9 mouse cellular contexts compared by ENCODE assay signal in the genomic region with DNA sequence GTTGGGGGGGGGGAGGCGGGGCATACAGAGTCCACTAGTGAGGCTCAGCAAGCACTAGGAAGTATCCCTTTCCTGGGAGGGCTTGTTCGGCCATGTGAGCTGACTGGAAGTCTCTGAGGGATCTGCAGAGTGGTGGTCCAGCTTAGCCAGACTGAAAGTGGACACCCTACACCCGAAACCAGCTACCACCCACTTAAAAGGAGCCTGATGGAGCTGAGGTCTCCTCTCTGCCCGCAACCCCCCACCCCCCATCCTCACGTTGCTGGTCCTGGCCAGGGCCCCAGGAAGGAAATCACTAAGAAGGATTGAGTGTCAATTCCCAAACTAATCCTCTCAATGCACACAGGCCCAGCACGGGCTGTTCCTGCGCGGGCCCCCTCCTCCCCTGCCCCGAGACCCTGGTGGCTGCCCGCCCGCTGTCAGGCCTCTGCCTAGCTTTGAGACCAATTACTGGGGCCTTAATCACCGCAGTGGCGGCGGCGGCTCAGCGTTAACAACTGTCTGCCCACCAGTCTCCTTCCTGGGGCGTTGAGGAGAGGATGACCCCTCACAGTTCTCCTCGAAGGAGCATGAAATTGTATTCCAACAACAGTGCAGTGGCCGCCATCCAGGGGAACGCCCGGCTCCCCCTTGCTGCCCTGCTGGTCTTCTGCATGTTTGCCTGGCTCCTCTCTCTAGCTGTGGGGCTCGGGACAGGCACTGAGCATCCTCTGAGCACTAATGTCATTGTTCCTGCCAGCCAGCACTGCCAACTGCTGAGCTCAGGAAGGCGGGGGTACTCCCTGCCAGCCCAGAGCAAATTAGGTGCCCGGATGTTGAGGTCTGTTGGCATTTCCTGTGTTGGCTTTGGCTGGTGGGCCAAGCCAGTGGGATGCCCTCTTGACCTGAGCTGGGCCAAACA. TPM values are rescaled to one million over a fixed set of nuclear protein-coding genes. Genes with fewer than 3 reads are reported as not detected.
DNase-seq lines count a peak whose midpoint lies in the region; ATAC-seq and TF ChIP-seq lines count a peak whose summit lies in the region.
"Had no signal": no experiment of that assay in that cellular context is flagged by ENCODE, and none has a peak within 500 bp of the region (broad histone marks: within the 10 kb centered on the region; RNA-seq: fewer than 3 reads in every experiment).

No protein-coding gene starts in this region.

- 0 out of 2 replicates have a peak, but pooled peaks cover 6% of the 10 kb centered on the region for H3K4me1 ChIP-seq in liver, embryonic 11.5 days (replicated peaks; ENCODE audit: control insufficient read depth, insufficient read depth, low read length)
- H3K4me1 ChIP-seq in embryonic facial prominence, embryonic 14.5 days (ENCODE audit: control insufficient read depth, insufficient read depth, low read length), result peaks cover 34% of the 10 kb centered on the region
- peaks cover 33% of the 10 kb centered on the region for H3K4me1 ChIP-seq in limb, embryonic 14.5 days (ENCODE audit: control insufficient read depth, insufficient read depth, low read length)
- H3K4me1 ChIP-seq in liver, embryonic 12.5 days, result no peaks in the 10 kb centered on the region; the same call in 1 of the 2 replicates

- no peak overlapping the region for H3K9ac ChIP-seq in liver, embryonic 11.5 days (ENCODE audit: low read depth, low read length)
- H3K9ac ChIP-seq in embryonic facial prominence, embryonic 14.5 days (ENCODE audit: low read depth, low read length), result no peak overlapping the region
- H3K9ac ChIP-seq in limb, embryonic 14.5 days (ENCODE audit: low read depth, low read length, severe bottlenecking), result 0 out of 2 replicates have a peak overlapping the region, but pooled peaks have one; percentile 34
- H3K9ac ChIP-seq in liver, embryonic 12.5 days, result no peak overlapping the region
- H3K9ac ChIP-seq: liver, embryonic 14.5 days had no signal

- intact Hi-C loops in gastrocnemius, postnatal 36 days (cut with DNase I), result no loop called here

- no peak overlapping the region for H3K4me3 ChIP-seq in liver, embryonic 11.5 days (ENCODE audit: low read depth, low read length)
- no peak overlapping the region for H3K4me3 ChIP-seq in embryonic facial prominence, embryonic 14.5 days (ENCODE audit: low read depth, low read length)
- no peak overlapping the region for H3K4me3 ChIP-seq in limb, embryonic 14.5 days (replicated peaks; ENCODE audit: low read length)
- no peak overlapping the region for H3K4me3 ChIP-seq in liver, embryonic 12.5 days

- WGBS in liver, embryonic 11.5 days, result 41% methylated on average over 24 of the region's 24 CpGs
- WGBS in embryonic facial prominence, embryonic 14.5 days, result 10% methylated on average over 21 of the region's 24 CpGs
- WGBS in limb, embryonic 14.5 days, result 13% methylated on average over 22 of the region's 24 CpGs
- 44% methylated on average over 24 of the region's 24 CpGs for whole genome bisulfite sequencing in liver, embryonic 12.5 days (ENCODE audit: insufficient replicate concordance)

- no peak for ATAC-seq in liver, embryonic 11.5 days (replicated peaks; ENCODE audit: low FRiP score)
- peak; percentile 80 for ATAC-seq in embryonic facial prominence, embryonic 14.5 days (ENCODE audit: low read depth)
- ATAC-seq in limb, embryonic 14.5 days (ENCODE audit: low FRiP score, low read depth), result peak; percentile 72
- ATAC-seq in liver, embryonic 12.5 days, result no peak

- no peak for DNase-seq in liver, embryonic 11.5 days (ENCODE audit: low spot score)
- DNase-seq in liver, result no peak
- DNase-seq in embryonic facial prominence, embryonic 14.5 days (ENCODE audit: low spot score), result peak; percentile 80
- no peak for DNase-seq in limb, embryonic 14.5 days (ENCODE audit: low spot score)
- DNase-seq in retina, embryonic 14.5 days (ENCODE audit: low spot score), result peak; percentile 72
- no peak for DNase-seq in urinary bladder, postnatal 36 days (ENCODE audit: low spot score in 2 of 2)
- no peak for DNase-seq in gastrocnemius, postnatal 36 days

- H3K27ac ChIP-seq in liver, embryonic 11.5 days (ENCODE audit: low read depth, low read length), result peak overlapping the region; percentile 28
- peak overlapping the region; percentile 45 for H3K27ac ChIP-seq in embryonic facial prominence, embryonic 14.5 days (replicated peaks; ENCODE audit: low read depth, low read length)
- peak overlapping the region; percentile 63; the same call in 1 of the 2 replicates for H3K27ac ChIP-seq in limb, embryonic 14.5 days (replicated peaks; ENCODE audit: low read depth, low read length)
- no peak overlapping the region for H3K27ac ChIP-seq in liver, embryonic 12.5 days
- H3K27ac ChIP-seq: liver, embryonic 14.5 days had no signal

- no peaks in the 10 kb centered on the region for H3K9me3 ChIP-seq in liver, embryonic 11.5 days (ENCODE audit: control insufficient read depth, low read length)
- no peaks in the 10 kb centered on the region for H3K9me3 ChIP-seq in embryonic facial prominence, embryonic 14.5 days (ENCODE audit: control insufficient read depth, low read length)
- H3K9me3 ChIP-seq in limb, embryonic 14.5 days (ENCODE audit: control insufficient read depth, low read length), result no peaks in the 10 kb centered on the region
- no peaks in the 10 kb centered on the region for H3K9me3 ChIP-seq in liver, embryonic 12.5 days (replicated peaks)

- TF ChIP-seq POLR2A in limb, embryonic 14.5 days (IDR thresholded peaks at IDR 0.05; ENCODE audit: borderline replicate concordance, extremely low read depth, insufficient read depth, insufficient read length), result no peak

- no peaks in the 10 kb centered on the region for H3K36me3 ChIP-seq in liver, embryonic 11.5 days (ENCODE audit: control insufficient read depth, insufficient read depth, low read length)
- H3K36me3 ChIP-seq in embryonic facial prominence, embryonic 14.5 days (ENCODE audit: control insufficient read depth, insufficient read depth, low read length), result no peaks in the 10 kb centered on the region
- H3K36me3 ChIP-seq in limb, embryonic 14.5 days (ENCODE audit: control insufficient read depth, insufficient read depth, low read length), result no peaks in the 10 kb centered on the region
- H3K36me3 ChIP-seq in liver, embryonic 12.5 days, result no peaks in the 10 kb centered on the region

- no peaks in the 10 kb centered on the region for H3K27me3 ChIP-seq in liver, embryonic 11.5 days (replicated peaks; ENCODE audit: control insufficient read depth, insufficient read depth, low read length)
- no peaks in the 10 kb centered on the region for H3K27me3 ChIP-seq in embryonic facial prominence, embryonic 14.5 days (replicated peaks; ENCODE audit: control insufficient read depth, insufficient read depth, low read length)
- no peaks in the 10 kb centered on the region for H3K27me3 ChIP-seq in limb, embryonic 14.5 days (ENCODE audit: control insufficient read depth, insufficient read depth, low read length)
- no peaks in the 10 kb centered on the region; the same call in 1 of the 2 replicates for H3K27me3 ChIP-seq in liver, embryonic 12.5 days (replicated peaks)

- no peak overlapping the region for H3K4me2 ChIP-seq in liver, embryonic 11.5 days
- peak overlapping the region; percentile 35 for H3K4me2 ChIP-seq in embryonic facial prominence, embryonic 14.5 days (ENCODE audit: low read depth, low read length)
- H3K4me2 ChIP-seq in limb, embryonic 14.5 days (replicated peaks; ENCODE audit: low read depth, low read length, severe bottlenecking), result peak overlapping the region; percentile 23
- H3K4me2 ChIP-seq in liver, embryonic 12.5 days, result no peak overlapping the region

RNA-seq across cellular contexts. Expression of gene Eif2b2, which starts 18.1 kb away (rescaled TPM):
- 75.6 and 86.5 TPM in 2 replicates for polyA plus RNA-seq in liver, embryonic 11.5 days (2014; fragmentation: Nextera tagmentation; extraction: Ambion mirVana)
- 74.5 and 91.6 TPM in 2 replicates for polyA plus RNA-seq in embryonic facial prominence, embryonic 14.5 days (2014; fragmentation: Nextera tagmentation; extraction: Ambion mirVana)
- 109 and 128 TPM in 2 replicates for polyA plus RNA-seq in limb, embryonic 14.5 days (2012; rRNA removed)
- polyA plus RNA-seq in limb, embryonic 14.5 days (2014; fragmentation: Nextera tagmentation; extraction: Ambion mirVana), result 78.2 and 79.6 TPM in 2 replicates
- 53.4 and 60.9 TPM in 2 replicates for polyA plus RNA-seq in liver, embryonic 12.5 days (2016; fragmentation: Nextera tagmentation; extraction: Ambion mirVana)
- 10 to 100 TPM; 51.0 to 54.7 TPM for total RNA-seq in gastrocnemius, postnatal 36 days (2021)

RNA-seq across cellular contexts. Expression of gene Pgf, which starts 23.6 kb away (rescaled TPM):
- 4.0 and 5.7 TPM in 2 replicates for polyA plus RNA-seq in liver, embryonic 11.5 days (2014; fragmentation: Nextera tagmentation; extraction: Ambion mirVana)
- polyA plus RNA-seq in embryonic facial prominence, embryonic 14.5 days (2014; fragmentation: Nextera tagmentation; extraction: Ambion mirVana), result 18.0 and 20.2 TPM in 2 replicates
- 10.0 and 10.3 TPM in 2 replicates for polyA plus RNA-seq in limb, embryonic 14.5 days (2012; rRNA removed)
- 14.6 and 16.1 TPM in 2 replicates for polyA plus RNA-seq in limb, embryonic 14.5 days (2014; fragmentation: Nextera tagmentation; extraction: Ambion mirVana)
- polyA plus RNA-seq in liver, embryonic 12.5 days (2016; fragmentation: Nextera tagmentation; extraction: Ambion mirVana), result 0.97 and 1.6 TPM in 2 replicates
- 1 to 10 TPM; 1.2 to 1.9 TPM for total RNA-seq in gastrocnemius, postnatal 36 days (2021)

RNA-seq across cellular contexts. Expression of gene Rps6kl1, which starts 50.1 kb away (rescaled TPM):
- polyA plus RNA-seq in liver, embryonic 11.5 days (2014; fragmentation: Nextera tagmentation; extraction: Ambion mirVana), result 0.99 and 1.1 TPM in 2 replicates
- polyA plus RNA-seq in embryonic facial prominence, embryonic 14.5 days (2014; fragmentation: Nextera tagmentation; extraction: Ambion mirVana), result 1.5 and 1.8 TPM in 2 replicates
- polyA plus RNA-seq in limb, embryonic 14.5 days (2012; rRNA removed), result 0.37 and 0.43 TPM in 2 replicates
- 0.39 and 0.50 TPM in 2 replicates for polyA plus RNA-seq in limb, embryonic 14.5 days (2014; fragmentation: Nextera tagmentation; extraction: Ambion mirVana)
- polyA plus RNA-seq in liver, embryonic 12.5 days (2016; fragmentation: Nextera tagmentation; extraction: Ambion mirVana), result 0.57 and 0.60 TPM in 2 replicates
- total RNA-seq in gastrocnemius, postnatal 36 days (2021), result 1 to 10 TPM in 1 of 2 experiments, under 1 TPM in 1; 0.64 to 1.1 TPM

Comparison
In these comparisons a context has a peak if more than half of its experiments do, and no peak if none do; other contexts are left out.
1. ATAC-seq: peak in embryonic facial prominence, embryonic 14.5 days (single experiment) and limb, embryonic 14.5 days (single experiment); none in liver, embryonic 11.5 days (single experiment) and liver, embryonic 12.5 days (single experiment).
2. DNase-seq: peak in embryonic facial prominence, embryonic 14.5 days (single experiment) and retina, embryonic 14.5 days (single experiment); none in liver, embryonic 11.5 days (single experiment), liver (single experiment), limb, embryonic 14.5 days (single experiment), urinary bladder, postnatal 36 days (0 of 2) and gastrocnemius, postnatal 36 days (0 of 2).
3. H3K4me2 ChIP-seq: peak in embryonic facial prominence, embryonic 14.5 days (single experiment) and limb, embryonic 14.5 days (single experiment); none in liver, embryonic 11.5 days (single experiment) and liver, embryonic 12.5 days (single experiment).